Mouse (Mus musculus) R1 (cell line): Measurements from ENCODE around the gene Slpi.
A peak's percentile ranks its signal among the peaks of the same experiment; 100 is the strongest.

Experiments
- DNase-seq: peaks from one replicate; pipeline ENCODE4 v3.0.0-alpha.2; 2018; ENCODE audit warnings: low read depth, low spot score

Slpi gene

GRCm38 (mm10) chr2:164389020-164389419, at the start of gene Slpi:
TSS of gene Slpi (minus strand) at chr2:164389095.
- DNase-seq = peak; percentile 45

- no peak for DNase-seq
These were observed 49.4 kb upstream of the Slpi start for GRCm38 (mm10) chr2:164438257-164438656.

- DNase-seq = no peak
These were observed 48.8 kb upstream of the Slpi start for GRCm38 (mm10) chr2:164437710-164438109.

- DNase-seq = no peak
These were observed 48.1 kb upstream of the Slpi start for GRCm38 (mm10) chr2:164436961-164437360.

- no peak for DNase-seq
These were observed 47.5 kb upstream of the Slpi start for GRCm38 (mm10) chr2:164436215-164436913.

- peak; percentile 61 for DNase-seq
These were observed 46.6 kb upstream of the Slpi start for GRCm38 (mm10) chr2:164435216-164436090.

- no peak for DNase-seq
These were observed 45.8 kb upstream of the Slpi start for GRCm38 (mm10) chr2:164434681-164435080.

GRCm38 (mm10) chr2:164433278-164433895, 44.5 kb upstream of the Slpi start:
- peak; percentile 56 for DNase-seq

- peak; percentile 75 for DNase-seq
These were observed 43.8 kb upstream of the Slpi start for GRCm38 (mm10) chr2:164432541-164433191.

GRCm38 (mm10) chr2:164431676-164432465, 43.0 kb upstream of the Slpi start:
- DNase-seq = no peak

- peak; percentile 91 for DNase-seq
These were observed 41.8 kb upstream of the Slpi start for GRCm38 (mm10) chr2:164430697-164431096.

GRCm38 (mm10) chr2:164429881-164430615, 41.2 kb upstream of the Slpi start:
- DNase-seq = peak; percentile 87

- peak; percentile 70 for DNase-seq
These were observed 39.6 kb upstream of the Slpi start for GRCm38 (mm10) chr2:164428451-164428850.

GRCm38 (mm10) chr2:164426952-164427351, 38.1 kb upstream of the Slpi start:
- no peak for DNase-seq

- peak; percentile 89 for DNase-seq
These were observed 37.2 kb upstream of the Slpi start for GRCm38 (mm10) chr2:164426121-164426520.

GRCm38 (mm10) chr2:164425401-164425800, 36.5 kb upstream of the Slpi start:
- DNase-seq = no peak

GRCm38 (mm10) chr2:164424406-164424805, 35.5 kb upstream of the Slpi start:
- no peak for DNase-seq

- DNase-seq = no peak
These were observed 34.6 kb upstream of the Slpi start for GRCm38 (mm10) chr2:164423464-164423863.

GRCm38 (mm10) chr2:164422675-164423393, 33.9 kb upstream of the Slpi start:
- no peak for DNase-seq

- DNase-seq = no peak
These were observed 33.1 kb upstream of the Slpi start for GRCm38 (mm10) chr2:164421979-164422378.
